Mouse (Mus musculus) G1E (cell line): ENCODE measurements around the gene Tmem91. TPM values are rescaled to one million over a fixed set of nuclear protein-coding genes. Genes with fewer than 3 reads are reported as not detected.
A peak's percentile ranks its signal among the peaks of the same experiment; 100 is the strongest.

Experiments
- ATAC-seq: 2 replicates; pipeline ENCODE4 v1.8.0; 2016; ENCODE audit warnings: mild to moderate bottlenecking; ENCODE audit not compliant: insufficient number of reproducible peaks, poor library complexity, low FRiP score, severe bottlenecking; ENCODE audit errors: extremely low read depth
- DNase-seq: peaks from one replicate; pipeline ENCODE4 v3.0.0; 2012; ENCODE audit warnings: low spot score
- H3K27me3 ChIP-seq: 2 replicates; pipeline ENCODE4 v1.6.1; 2012; ENCODE audit warnings: mild to moderate bottlenecking, low read length, inconsistent platforms; ENCODE audit not compliant: insufficient read depth
- H3K36me3 ChIP-seq: replicated peaks from 2 replicates; pipeline ENCODE3; 2012; ENCODE audit warnings: mild to moderate bottlenecking, inconsistent platforms
- H3K4me1 ChIP-seq: 2 replicates; pipeline ENCODE4 v1.6.1; 2012; ENCODE audit warnings: low read depth, low read length, inconsistent platforms, mixed read lengths; ENCODE audit not compliant: insufficient read depth
- H3K4me3 ChIP-seq: 2 replicates; pipeline ENCODE4 v1.5.1; 2012; ENCODE audit warnings: low read depth, mild to moderate bottlenecking, inconsistent platforms, low read length, moderate library complexity, mixed read lengths
- H3K9me3 ChIP-seq: replicated peaks from 2 replicates; pipeline ENCODE4 v1.6.1; 2012; ENCODE audit warnings: inconsistent platforms
- CTCF ChIP-seq: IDR thresholded peaks from 2 replicates; pipeline ENCODE4 v1.5.1; 2012; ENCODE audit warnings: low read depth, low read length, inconsistent platforms, mixed read lengths
- GATA1 ChIP-seq: IDR thresholded peaks from 2 replicates; pipeline ENCODE4 v1.6.1; 2012; ENCODE audit warnings: borderline replicate concordance, low read length, inconsistent platforms, mixed read lengths
- GATA2 ChIP-seq: IDR thresholded peaks from 2 replicates; pipeline ENCODE4 v1.6.1; 2012; ENCODE audit warnings: low read depth, low read length, inconsistent platforms, borderline replicate concordance
- POLR2AphosphoS5 ChIP-seq: IDR thresholded peaks from 2 replicates; pipeline ENCODE4 v1.6.1; 2012; ENCODE audit warnings: low read depth, low read length, inconsistent platforms; ENCODE audit not compliant: insufficient replicate concordance
- TAL1 ChIP-seq: conservative IDR thresholded peaks from 2 replicates; pipeline ENCODE4 v1.6.1; 2012; ENCODE audit warnings: low read depth, low read length, inconsistent platforms, mixed read lengths
- polyA plus RNA-seq: library from polyadenylated mRNA; stranded (reverse); fragments of >175 nt; gene quantifications from 2 replicates; pipeline ENCODE4 v1.2.3, GENCODE M21; 2012
- total RNA-seq, 2 experiments: library from RNA; stranded (forward) in 1 of 2; stranded (reverse) in 1 of 2; fragments of 200-1000 nt in 1 of 2; fragments of >200 nt in 1 of 2; fragmentation: Nextera tagmentation in 1 of 2; gene quantifications; 2 replicates each; pipeline ENCODE4 v1.2.3; 2014 to 2017

The Tmem91 gene
- total and polyA plus RNA-seq, 3 experiments = 2.2 to 8.6 (median 3.6) TPM

GRCm38 (mm10) chr7:25636373-25636772 lies 38.6 kb downstream of the Tmem91 start:
- no peak for DNase-seq
- no peak for ATAC-seq
- H3K27me3 ChIP-seq = peaks cover 2% of the 10 kb centered on the region; the same call in 1 of the 2 replicates
- H3K4me1 ChIP-seq = no peaks in the 10 kb centered on the region; the same call in 1 of the 2 replicates
- no peak for TF ChIP-seq TAL1
- TF ChIP-seq CTCF = no peak
- no peak for TF ChIP-seq POLR2AphosphoS5
- no peak for TF ChIP-seq GATA1
- no peak for TF ChIP-seq GATA2
- no peak overlapping the region for H3K4me3 ChIP-seq
- no peaks in the 10 kb centered on the region for H3K9me3 ChIP-seq
- peaks cover 74% of the 10 kb centered on the region for H3K36me3 ChIP-seq

DNA sequence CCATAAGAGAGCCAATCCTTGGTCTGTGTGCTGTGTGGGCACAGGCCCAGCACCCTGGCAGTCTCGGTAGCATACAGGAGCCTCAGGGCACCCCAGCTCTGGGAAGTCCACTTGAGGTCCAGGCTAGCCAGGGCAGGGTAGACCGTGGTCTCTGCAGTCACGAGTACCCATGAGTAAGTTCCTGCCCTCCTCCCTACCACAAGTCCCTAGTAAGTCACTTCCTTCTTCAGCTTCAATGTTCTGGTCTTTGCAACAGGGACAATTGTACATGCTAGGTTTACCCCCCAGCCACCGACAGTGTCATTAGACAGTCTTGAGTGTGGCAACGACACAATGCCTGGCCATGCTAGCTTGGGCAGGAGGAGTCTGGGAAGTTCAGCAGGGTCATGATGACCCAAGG lies 42.3 kb downstream of the Tmem91 start:
- peaks cover 77% of the 10 kb centered on the region for H3K36me3 ChIP-seq
- ATAC-seq (no peak), DNase-seq (no peak)
- no peak for TF ChIP-seq CTCF
- TF ChIP-seq GATA2 = no peak
- no peaks in the 10 kb centered on the region for H3K9me3 ChIP-seq
- H3K4me3 ChIP-seq = no peak overlapping the region
- peaks cover 2% of the 10 kb centered on the region; the same call in 1 of the 2 replicates for H3K27me3 ChIP-seq
- H3K4me1 ChIP-seq = peaks cover 12% of the 10 kb centered on the region

DNA sequence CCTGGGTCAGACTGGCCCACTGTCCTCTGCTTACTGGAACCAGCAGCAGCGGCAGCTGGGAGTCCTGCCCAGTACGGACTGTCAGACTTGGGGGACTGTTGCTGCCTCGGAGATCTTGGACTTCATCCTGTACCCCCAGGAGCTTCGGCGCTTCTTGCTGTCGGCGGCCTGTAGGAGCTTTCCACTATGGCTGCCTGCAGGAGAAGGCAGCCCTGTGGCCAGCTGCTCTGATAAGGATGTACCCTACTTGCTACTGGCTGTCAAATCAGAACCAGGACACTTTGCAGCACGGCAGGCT lies 46.7 kb downstream of the Tmem91 start:
- no peak for TF ChIP-seq GATA1
- TF ChIP-seq POLR2AphosphoS5 = no peak
- TF ChIP-seq TAL1 = no peak
- TF ChIP-seq GATA2 = no peak
- TF ChIP-seq CTCF = no peak
- peaks cover 42% of the 10 kb centered on the region for H3K4me1 ChIP-seq

GRCm38 (mm10) chr7:25627431-25628322 lies 47.3 kb downstream of the Tmem91 start:
- no peaks in the 10 kb centered on the region for H3K27me3 ChIP-seq
- ATAC-seq = no peak; the same call in 1 of the 2 replicates
- DNase-seq = peak; percentile 93
- TF ChIP-seq TAL1 (no peak), CTCF (no peak), POLR2AphosphoS5 (no peak), GATA2 (no peak), GATA1 (no peak)
- peaks cover 78% of the 10 kb centered on the region for H3K36me3 ChIP-seq
- peak overlapping the region; percentile 70 for H3K4me3 ChIP-seq
- H3K4me1 ChIP-seq = peaks cover 42% of the 10 kb centered on the region
- no peaks in the 10 kb centered on the region for H3K9me3 ChIP-seq

More for the DNA sequence above, 46.7 kb downstream of the Tmem91 start:
- ATAC-seq = no peak
- H3K4me3 ChIP-seq = peak overlapping the region; percentile 70; the same call in 1 of the 2 replicates
- H3K36me3 ChIP-seq = peaks cover 78% of the 10 kb centered on the region
- H3K27me3 ChIP-seq = no peaks in the 10 kb centered on the region
- no peaks in the 10 kb centered on the region for H3K9me3 ChIP-seq
- no peak for DNase-seq

DNA sequence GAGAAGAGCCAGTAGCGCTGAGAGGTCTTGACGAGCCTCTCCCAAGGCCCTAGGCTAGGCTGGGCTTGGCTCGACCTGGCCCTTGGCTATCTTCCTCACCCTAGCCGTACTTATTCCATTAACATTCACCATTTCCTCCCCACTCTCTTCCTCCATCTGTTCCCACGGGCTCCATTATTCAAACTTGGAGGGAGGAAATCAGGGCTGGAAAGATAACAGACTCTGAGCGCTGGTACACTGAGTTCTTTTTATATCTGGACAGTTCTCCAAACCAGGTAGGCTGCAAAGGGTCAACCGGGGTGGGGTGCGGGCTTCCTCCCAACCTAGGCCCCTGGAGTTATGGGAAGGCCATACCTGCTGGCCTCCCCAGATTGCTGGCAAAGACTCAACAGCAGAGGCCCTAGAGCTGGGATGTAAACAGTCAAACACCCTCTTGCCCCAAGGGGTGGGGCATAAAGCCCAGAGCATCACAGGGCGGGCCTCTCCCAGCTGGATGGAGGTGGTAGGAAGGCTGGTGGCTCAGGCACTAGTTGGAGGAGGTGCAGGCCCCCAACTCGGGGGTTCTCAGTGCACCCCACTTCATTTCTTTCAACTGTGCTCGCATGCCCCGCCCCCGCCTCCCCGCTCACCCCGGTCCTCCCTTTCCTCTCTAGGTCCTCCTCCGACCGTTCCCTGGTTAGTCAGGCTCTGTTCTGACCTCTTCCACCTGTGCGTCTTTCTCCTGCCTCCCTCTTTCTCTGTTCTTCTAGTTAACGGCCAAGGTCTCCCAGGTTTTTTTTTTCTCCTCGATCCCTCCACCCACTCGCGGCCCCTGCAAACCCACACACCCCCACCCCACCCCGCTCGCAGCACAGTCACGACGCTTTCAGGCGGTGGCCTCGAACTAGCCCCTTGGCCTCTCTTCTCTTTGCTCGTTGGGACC lies 48.2 kb downstream of the Tmem91 start, which contains the start of gene B3gnt8:
Gene B3gnt8 (plus strand): TSS at position 146 of the 922 bp plus-strand sequence.
- Histone ChIP-seq H3K27me3 (no peaks in the 10 kb centered on the region), H3K4me1 (peaks cover 42% of the 10 kb centered on the region), H3K9me3 (no peaks in the 10 kb centered on the region), H3K36me3 (peaks cover 79% of the 10 kb centered on the region), H3K4me3 (peak within 1 kb of the TSS; percentile 70)
- TF ChIP-seq POLR2AphosphoS5 (no peak), TAL1 (no peak), GATA2 (no peak), GATA1 (no peak), CTCF (no peak)
- ATAC-seq (no peak), DNase-seq (peak; percentile 57)
